Mouse (Mus musculus): ENCODE measurements around the gene Spdye4b.

DNA sequence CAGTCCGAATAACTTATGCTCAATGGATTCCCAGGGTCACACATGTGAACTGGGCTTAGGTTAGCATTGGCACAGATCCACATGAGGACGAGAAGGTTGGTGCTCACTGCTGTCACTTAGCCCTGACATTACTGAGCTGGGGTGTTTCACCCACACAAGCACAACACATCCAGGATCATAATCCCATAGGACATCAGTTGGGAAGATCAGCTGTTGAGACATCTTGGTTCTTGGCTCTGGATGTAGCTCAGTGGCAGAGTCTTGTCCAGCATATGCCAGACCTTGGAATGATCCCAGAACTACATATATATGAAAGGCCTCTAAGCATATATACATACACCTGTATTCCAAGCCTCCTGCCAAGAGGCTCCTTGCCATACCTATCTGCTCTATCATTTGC lies 14.3 kb downstream of the Spdye4b start:
- TF ChIP-seq POLR2A (IDR thresholded peaks at IDR 0.05; ENCODE audit: borderline replicate concordance, control insufficient read depth, low read depth, low read length), result no peak
- TF ChIP-seq CTCF (IDR thresholded peaks at IDR 0.05; ENCODE audit: control insufficient read depth, insufficient read depth, low read length), result no peak

Measured in bone marrow, adult 2 months (tissue).